Mouse (Mus musculus) C2C12 (cell line): ENCODE results near the gene Plcb4.

Experiments used
- CTCF ChIP-seq: IDR thresholded peaks from one replicate; pipeline ENCODE4 v1.5.1; 2011; ENCODE audit not compliant: control insufficient read depth, insufficient read depth, insufficient read length
- MAX ChIP-seq: IDR thresholded peaks from one replicate; pipeline ENCODE4 v1.6.1; 2011; ENCODE audit warnings: mild to moderate bottlenecking, control low read depth
- MYOD1 ChIP-seq: IDR thresholded peaks from one replicate; pipeline ENCODE4 v1.6.1; 2011; ENCODE audit warnings: low read depth; ENCODE audit not compliant: control insufficient read depth, insufficient read length
- USF1 ChIP-seq: IDR thresholded peaks from one replicate; pipeline ENCODE4 v1.6.1; 2011; ENCODE audit warnings: low read depth, mild to moderate bottlenecking, control low read depth, moderate library complexity

GRCm38 (mm10) chr2:135712331-135712730, 53.5 kb downstream of the Plcb4 start:
- no peak for TF ChIP-seq CTCF
- no peak for TF ChIP-seq USF1
- no peak for TF ChIP-seq MAX
- TF ChIP-seq MYOD1: no peak
